Mouse (Mus musculus): ENCODE measurements at regions not wholly inside any gene's neighbourhood (a gene's known extent, or its start where the extent isn't known, plus 50 kb on each side); places are given as distances from the start of the nearest gene placed in this dataset.

- Histone ChIP-seq H3K4me3 (ENCODE audit: insufficient read depth, low read length) (no peak overlapping the region), H3K4me1 (ENCODE audit: control insufficient read depth, insufficient read depth, low read length) (peaks cover 14% of the 10 kb centered on the region), H3K27ac (ENCODE audit: insufficient read depth, low read depth, low read length) (no peak overlapping the region)
- TF ChIP-seq CTCF (IDR thresholded peaks at IDR 0.05; ENCODE audit: low read depth, low read length) (no peak), POLR2A (IDR thresholded peaks at IDR 0.05; ENCODE audit: borderline replicate concordance, low read depth, low read length) (no peak)
These were observed 214.5 kb upstream of the Ankrd55 start for GRCm38 (mm10) chr13:112073519-112074406.

- no peak for TF ChIP-seq POLR2A (IDR thresholded peaks at IDR 0.05; ENCODE audit: borderline replicate concordance, low read depth, low read length)
- TF ChIP-seq CTCF (IDR thresholded peaks at IDR 0.05; ENCODE audit: low read depth, low read length): no peak
- Histone ChIP-seq H3K4me1 (ENCODE audit: control insufficient read depth, insufficient read depth, low read length) (peaks cover 9% of the 10 kb centered on the region), H3K27ac (ENCODE audit: insufficient read depth, low read depth, low read length) (no peak overlapping the region), H3K4me3 (ENCODE audit: insufficient read depth, low read length) (no peak overlapping the region)
These were observed 212.3 kb upstream of the Ankrd55 start for GRCm38 (mm10) chr13:112075847-112076479.

- peaks cover 3% of the 10 kb centered on the region; the same call in 1 of the 2 replicates for H3K4me1 ChIP-seq (ENCODE audit: control insufficient read depth, insufficient read depth, low read length)
- no peak for TF ChIP-seq CTCF (IDR thresholded peaks at IDR 0.05; ENCODE audit: low read depth, low read length)
- no peak overlapping the region for H3K4me3 ChIP-seq (ENCODE audit: insufficient read depth, low read length)
- no peak overlapping the region for H3K27ac ChIP-seq (ENCODE audit: insufficient read depth, low read depth, low read length)
These were observed 210.2 kb upstream of the Ankrd55 start for GRCm38 (mm10) chr13:112078088-112078487.

- no peak overlapping the region for H3K27ac ChIP-seq (ENCODE audit: insufficient read depth, low read depth, low read length)
- peaks cover 13% of the 10 kb centered on the region for H3K4me1 ChIP-seq (ENCODE audit: control insufficient read depth, insufficient read depth, low read length)
- H3K4me3 ChIP-seq (ENCODE audit: insufficient read depth, low read length): no peak overlapping the region
- TF ChIP-seq CTCF (IDR thresholded peaks at IDR 0.05; ENCODE audit: low read depth, low read length): no peak
- TF ChIP-seq POLR2A (IDR thresholded peaks at IDR 0.05; ENCODE audit: borderline replicate concordance, low read depth, low read length): no peak
These were observed 206.3 kb upstream of the Ankrd55 start for GRCm38 (mm10) chr13:112081935-112082334.

GRCm38 (mm10) chr13:112084484-112085278, 203.6 kb upstream of the Ankrd55 start:
- peak overlapping the region; percentile 51 for H3K27ac ChIP-seq (ENCODE audit: insufficient read depth, low read depth, low read length)
- peak overlapping the region; percentile 22; the same call in 1 of the 2 replicates for H3K4me3 ChIP-seq (ENCODE audit: insufficient read depth, low read length)
- no peak for TF ChIP-seq POLR2A (IDR thresholded peaks at IDR 0.05; ENCODE audit: borderline replicate concordance, low read depth, low read length)
- TF ChIP-seq CTCF (IDR thresholded peaks at IDR 0.05; ENCODE audit: low read depth, low read length): no peak
- H3K4me1 ChIP-seq (ENCODE audit: control insufficient read depth, insufficient read depth, low read length): peaks cover 16% of the 10 kb centered on the region

GRCm38 (mm10) chr13:112088312-112088771, 199.9 kb upstream of the Ankrd55 start:
- TF ChIP-seq POLR2A (IDR thresholded peaks at IDR 0.05; ENCODE audit: borderline replicate concordance, low read depth, low read length): no peak
- TF ChIP-seq CTCF (IDR thresholded peaks at IDR 0.05; ENCODE audit: low read depth, low read length): no peak
- H3K27ac ChIP-seq (ENCODE audit: insufficient read depth, low read depth, low read length): no peak overlapping the region
- no peak overlapping the region for H3K4me3 ChIP-seq (ENCODE audit: insufficient read depth, low read length)
- H3K4me1 ChIP-seq (ENCODE audit: control insufficient read depth, insufficient read depth, low read length): peaks cover 16% of the 10 kb centered on the region

GRCm38 (mm10) chr13:112090737-112091136, 197.5 kb upstream of the Ankrd55 start:
- Histone ChIP-seq H3K4me1 (ENCODE audit: control insufficient read depth, insufficient read depth, low read length) (peaks cover 3% of the 10 kb centered on the region), H3K27ac (ENCODE audit: insufficient read depth, low read depth, low read length) (no peak overlapping the region), H3K4me3 (ENCODE audit: insufficient read depth, low read length) (no peak overlapping the region)
- no peak for TF ChIP-seq POLR2A (IDR thresholded peaks at IDR 0.05; ENCODE audit: borderline replicate concordance, low read depth, low read length)
- TF ChIP-seq CTCF (IDR thresholded peaks at IDR 0.05; ENCODE audit: low read depth, low read length): no peak

GRCm38 (mm10) chr13:112095595-112096139, 192.6 kb upstream of the Ankrd55 start:
- Histone ChIP-seq H3K4me1 (ENCODE audit: control insufficient read depth, insufficient read depth, low read length) (no peaks in the 10 kb centered on the region), H3K27ac (ENCODE audit: insufficient read depth, low read depth, low read length) (no peak overlapping the region), H3K4me3 (ENCODE audit: insufficient read depth, low read length) (no peak overlapping the region)
- TF ChIP-seq CTCF (IDR thresholded peaks at IDR 0.05; ENCODE audit: low read depth, low read length) (no peak), POLR2A (IDR thresholded peaks at IDR 0.05; ENCODE audit: borderline replicate concordance, low read depth, low read length) (no peak)

GRCm38 (mm10) chr13:112099953-112100591, 188.2 kb upstream of the Ankrd55 start:
- no peak for TF ChIP-seq POLR2A (IDR thresholded peaks at IDR 0.05; ENCODE audit: borderline replicate concordance, low read depth, low read length)
- TF ChIP-seq CTCF (IDR thresholded peaks at IDR 0.05; ENCODE audit: low read depth, low read length): no peak
- H3K4me1 ChIP-seq (ENCODE audit: control insufficient read depth, insufficient read depth, low read length): peaks cover 13% of the 10 kb centered on the region
- H3K4me3 ChIP-seq (ENCODE audit: insufficient read depth, low read length): peak overlapping the region; percentile 53; the same call in 1 of the 2 replicates
- no peak overlapping the region for H3K27ac ChIP-seq (ENCODE audit: insufficient read depth, low read depth, low read length)
